In the genomic region with DNA sequence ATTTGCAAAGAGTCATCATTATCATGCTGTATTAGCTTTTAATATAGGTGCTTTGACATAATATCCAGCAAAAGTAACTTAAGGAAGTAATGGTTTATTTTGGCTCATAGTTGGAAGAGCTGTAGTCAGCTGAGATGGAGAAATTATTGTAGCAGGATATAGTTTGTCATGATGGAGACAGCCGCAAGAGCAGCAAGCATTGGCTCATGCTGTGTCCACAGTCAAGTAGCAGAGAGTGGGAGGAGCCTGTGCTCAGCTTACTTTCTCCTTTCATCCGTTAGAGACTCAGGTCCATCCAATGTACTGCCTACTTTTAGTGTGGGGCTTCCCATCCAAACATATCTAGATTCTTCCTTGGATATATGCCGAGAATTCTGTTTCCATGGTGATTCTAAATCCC, we compare ENCODE assay signal across 27 mouse cellular contexts.
DNase-seq lines count a peak whose midpoint lies in the region; ATAC-seq lines count a peak whose summit lies in the region.
"Had no signal": no experiment of that assay in that cellular context is flagged by ENCODE, and none has a peak within 500 bp of the region (broad histone marks: within the 10 kb centered on the region; RNA-seq: fewer than 3 reads in every experiment).

No protein-coding gene starts in this region.

- H3K4me3 ChIP-seq in forebrain, embryonic 14.5 days (ENCODE audit: low read depth, low read length): no peak overlapping the region
- no peak overlapping the region for H3K4me3 ChIP-seq in forebrain, embryonic 12.5 days (replicated peaks)
- no peak overlapping the region for H3K4me3 ChIP-seq in kidney, embryonic 15.5 days (replicated peaks)
- H3K4me3 ChIP-seq: embryonic facial prominence, embryonic 10.5 days; embryonic facial prominence, embryonic 13.5 days; erythroblast, embryonic 14.5 days; forebrain, embryonic 13.5 days; heart, adult 2 months; heart, embryonic 10.5 days; heart, embryonic 13.5 days had no signal

- 0 out of 2 replicates have a peak, but pooled peaks have one; percentile 36 for ATAC-seq in forebrain, embryonic 14.5 days
- no peak for ATAC-seq in forebrain, embryonic 12.5 days (ENCODE audit: low FRiP score)
- ATAC-seq in kidney, embryonic 15.5 days (replicated peaks; ENCODE audit: low FRiP score): no peak; the same call in 1 of the 2 replicates
- ATAC-seq: activated CD4-positive, CD25-positive, alpha-beta regulatory T cell, adult 4 months; forebrain, embryonic 13.5 days; hindbrain, postnatal 0 days had no signal

- no peak for DNase-seq in forebrain, embryonic 14.5 days (ENCODE audit: low spot score)
- peak; percentile 17 for DNase-seq in kidney, adult 9 months
- peak; percentile 32 to 58 for DNase-seq in kidney, postnatal 25 days
- no peak for DNase-seq in kidney, postnatal 14 days
- DNase-seq: adrenal gland, adult 8-10 months; adrenal gland, postnatal 25 days; cerebellum, adult 11-12 months; cerebellum, adult 8-10 months; cerebellum, postnatal 10 days; cerebellum, postnatal 36 days; embryo, embryonic 11 days; gastrocnemius, postnatal 10 days; gastrocnemius, postnatal 36 days; heart, adult 2 months; heart, postnatal 14 days; heart, postnatal 4 days had no signal

- no peak overlapping the region for H3K9ac ChIP-seq in forebrain, embryonic 14.5 days (ENCODE audit: low read length)
- H3K9ac ChIP-seq in forebrain, embryonic 12.5 days: no peak overlapping the region
- no peak overlapping the region for H3K9ac ChIP-seq in kidney, embryonic 15.5 days
- H3K9ac ChIP-seq: embryonic facial prominence, embryonic 13.5 days; forebrain, embryonic 13.5 days; heart, embryonic 13.5 days; hindbrain, embryonic 14.5 days had no signal

- H3K9me3 ChIP-seq in forebrain, embryonic 14.5 days (replicated peaks; ENCODE audit: control insufficient read depth, low read length): no peaks in the 10 kb centered on the region
- H3K9me3 ChIP-seq in forebrain, embryonic 12.5 days: no peaks in the 10 kb centered on the region
- H3K9me3 ChIP-seq in kidney, embryonic 15.5 days (replicated peaks): no peaks in the 10 kb centered on the region
- H3K9me3 ChIP-seq: embryonic facial prominence, embryonic 10.5 days; embryonic facial prominence, embryonic 13.5 days; forebrain, embryonic 13.5 days; heart, embryonic 10.5 days; heart, embryonic 13.5 days had no signal

- H3K36me3 ChIP-seq in forebrain, embryonic 14.5 days (ENCODE audit: control insufficient read depth, insufficient read depth, low read length): no peaks in the 10 kb centered on the region
- H3K36me3 ChIP-seq in forebrain, embryonic 12.5 days (replicated peaks): no peaks in the 10 kb centered on the region
- no peaks in the 10 kb centered on the region for H3K36me3 ChIP-seq in kidney, embryonic 15.5 days
- H3K36me3 ChIP-seq: embryonic facial prominence, embryonic 10.5 days; embryonic facial prominence, embryonic 13.5 days; heart, embryonic 10.5 days; heart, embryonic 13.5 days had no signal

- WGBS in forebrain, embryonic 14.5 days: 81% methylated on average over 3 of the region's 3 CpGs
- WGBS in forebrain, embryonic 12.5 days: 83% methylated on average over 3 of the region's 3 CpGs
- WGBS in kidney, embryonic 15.5 days: 57% methylated on average over 3 of the region's 3 CpGs

- no peak overlapping the region for H3K27ac ChIP-seq in forebrain, embryonic 14.5 days (ENCODE audit: low read depth, low read length)
- H3K27ac ChIP-seq in forebrain, embryonic 12.5 days: no peak overlapping the region
- no peak overlapping the region for H3K27ac ChIP-seq in kidney, embryonic 15.5 days
- H3K27ac ChIP-seq: embryonic facial prominence, embryonic 10.5 days; embryonic facial prominence, embryonic 13.5 days; forebrain, embryonic 13.5 days; heart, adult 2 months; heart, embryonic 10.5 days; heart, embryonic 13.5 days; hindbrain, embryonic 14.5 days; hindbrain, postnatal 0 days had no signal

- H3K27me3 ChIP-seq in forebrain, embryonic 14.5 days (replicated peaks; ENCODE audit: control insufficient read depth, insufficient read depth, low read length): no peaks in the 10 kb centered on the region
- no peaks in the 10 kb centered on the region for H3K27me3 ChIP-seq in forebrain, embryonic 12.5 days
- no peaks in the 10 kb centered on the region for H3K27me3 ChIP-seq in kidney, embryonic 15.5 days
- H3K27me3 ChIP-seq: embryonic facial prominence, embryonic 13.5 days; forebrain, embryonic 13.5 days had no signal

- no peak overlapping the region for H3K4me2 ChIP-seq in forebrain, embryonic 14.5 days (ENCODE audit: low read length)
- no peak overlapping the region for H3K4me2 ChIP-seq in forebrain, embryonic 12.5 days
- no peak overlapping the region for H3K4me2 ChIP-seq in kidney, embryonic 15.5 days
- H3K4me2 ChIP-seq: embryonic facial prominence, embryonic 13.5 days; forebrain, embryonic 13.5 days; heart, embryonic 13.5 days; hindbrain, embryonic 14.5 days had no signal

- H3K4me1 ChIP-seq in forebrain, embryonic 14.5 days (ENCODE audit: control insufficient read depth, insufficient read depth, low read length): no peaks in the 10 kb centered on the region
- no peaks in the 10 kb centered on the region for H3K4me1 ChIP-seq in forebrain, embryonic 12.5 days
- peaks cover 9% of the 10 kb centered on the region; the same call in 1 of the 2 replicates for H3K4me1 ChIP-seq in kidney, embryonic 15.5 days
- H3K4me1 ChIP-seq: heart, embryonic 10.5 days had no signal

Comparison
In these comparisons a context has a peak if more than half of its experiments do, and no peak if none do; other contexts are left out.
1. DNase-seq: peak in kidney, adult 9 months (single experiment) and kidney, postnatal 25 days (2 of 2); none in forebrain, embryonic 14.5 days (single experiment) and kidney, postnatal 14 days (single experiment).